Mouse (Mus musculus): ENCODE measurements at regions not wholly inside any gene's neighbourhood (a gene's known extent, or its start where the extent isn't known, plus 50 kb on each side); places are given as distances from the start of the nearest gene placed in this dataset.

DNA sequence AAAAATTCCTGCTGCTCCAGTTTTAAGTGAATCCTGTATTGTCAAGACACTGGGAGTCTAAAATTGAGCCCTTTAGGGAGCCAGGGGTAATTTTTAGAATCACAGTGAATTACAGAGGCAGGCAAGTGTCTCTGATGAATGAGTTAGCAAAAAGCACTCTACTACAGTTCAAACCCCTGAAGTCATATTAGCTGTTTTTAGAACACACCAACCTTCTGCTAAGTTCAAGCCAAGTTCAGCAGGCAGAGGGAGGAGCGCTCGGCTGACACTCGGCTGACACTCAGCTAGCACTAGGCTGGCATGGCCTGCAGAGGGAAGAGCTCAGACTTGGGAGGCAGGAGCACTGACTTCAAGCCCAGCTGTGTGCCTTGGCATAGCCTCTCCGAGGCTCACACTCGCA lies 64.0 kb upstream of the Ipo5 start:
- Histone ChIP-seq H3K4me2 (ENCODE audit: low read depth, low read length, severe bottlenecking) (no peak overlapping the region), H3K27ac (ENCODE audit: low read depth, low read length) (no peak overlapping the region)

DNA sequence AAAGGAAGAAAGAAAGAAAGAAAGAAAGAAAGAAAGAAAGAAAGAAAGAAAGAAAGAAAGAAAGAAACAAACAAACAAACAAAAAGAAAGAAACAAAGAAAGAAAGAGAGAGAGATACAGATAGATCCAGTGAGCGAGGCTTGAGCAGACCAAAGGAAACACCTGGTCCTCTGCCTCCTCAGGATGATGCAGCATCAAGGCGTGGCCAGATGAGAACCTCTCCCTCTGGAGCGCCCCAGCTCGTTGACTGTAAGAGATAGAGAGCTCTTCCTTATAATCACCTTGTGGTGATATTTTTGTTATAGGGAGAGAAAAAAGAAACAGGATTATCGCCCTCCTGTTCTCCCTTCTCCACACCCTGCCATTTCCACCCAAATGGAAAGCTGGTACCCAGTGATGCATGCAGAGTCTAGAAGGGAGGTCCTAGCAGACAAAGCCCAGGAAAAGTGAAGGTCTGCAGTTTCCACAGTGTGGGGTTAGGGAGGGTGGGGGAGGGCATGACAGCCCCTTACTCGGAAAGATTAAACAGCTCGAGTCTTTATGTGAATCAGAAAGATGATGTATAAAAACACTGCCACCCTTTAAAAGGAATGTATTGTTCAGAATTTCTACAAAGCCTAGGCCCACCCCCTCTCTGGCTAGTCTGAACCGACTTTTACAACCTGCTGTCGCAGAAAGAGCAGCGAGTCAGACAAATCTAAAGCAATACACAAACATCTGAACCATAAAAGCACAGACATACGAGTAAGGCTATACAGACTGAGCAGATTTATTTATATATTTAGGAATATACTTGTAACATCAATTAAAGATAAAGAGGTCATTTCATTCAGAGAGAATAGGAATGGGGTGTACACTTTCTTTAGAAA lies 62.7 kb upstream of the Ipo5 start:
- no peaks in the 10 kb centered on the region for H3K9me3 ChIP-seq (ENCODE audit: control insufficient read depth, low read length)
- no peak overlapping the region for H3K9ac ChIP-seq (ENCODE audit: low read length)
- H3K4me2 ChIP-seq (ENCODE audit: low read depth, low read length, severe bottlenecking): no peak overlapping the region
- no peak overlapping the region for H3K4me3 ChIP-seq (ENCODE audit: low read depth, low read length)
- WGBS: 48% methylated on average over 11 of the region's 11 CpGs
- ATAC-seq (replicated peaks; ENCODE audit: low FRiP score): no peak; the same call in 1 of the 2 replicates
- no peak for DNase-seq (ENCODE audit: low spot score)
- no peaks in the 10 kb centered on the region; the same call in 1 of the 2 replicates for H3K4me1 ChIP-seq (replicated peaks; ENCODE audit: control insufficient read depth, insufficient read depth, low read length)
- H3K27ac ChIP-seq (ENCODE audit: low read depth, low read length): no peak overlapping the region
- H3K27me3 ChIP-seq (ENCODE audit: control insufficient read depth, insufficient read depth, low read length): no peaks in the 10 kb centered on the region
- no peaks in the 10 kb centered on the region for H3K36me3 ChIP-seq (ENCODE audit: control insufficient read depth, insufficient read depth, low read length)

More for the DNA sequence above, 64.0 kb upstream of the Ipo5 start:
- Histone ChIP-seq H3K9me3 (ENCODE audit: control insufficient read depth, low read length) (no peaks in the 10 kb centered on the region), H3K27me3 (ENCODE audit: control insufficient read depth, insufficient read depth, low read length) (no peaks in the 10 kb centered on the region), H3K36me3 (ENCODE audit: control insufficient read depth, insufficient read depth, low read length) (no peaks in the 10 kb centered on the region), H3K9ac (ENCODE audit: low read length) (no peak overlapping the region), H3K4me1 (replicated peaks; ENCODE audit: control insufficient read depth, insufficient read depth, low read length) (no peaks in the 10 kb centered on the region; the same call in 1 of the 2 replicates), H3K4me3 (ENCODE audit: low read depth, low read length) (no peak overlapping the region)
- WGBS: 89% methylated on average over 5 of the region's 5 CpGs
- DNase-seq (ENCODE audit: low spot score): no peak
- no peak for ATAC-seq (replicated peaks; ENCODE audit: low FRiP score)

DNA sequence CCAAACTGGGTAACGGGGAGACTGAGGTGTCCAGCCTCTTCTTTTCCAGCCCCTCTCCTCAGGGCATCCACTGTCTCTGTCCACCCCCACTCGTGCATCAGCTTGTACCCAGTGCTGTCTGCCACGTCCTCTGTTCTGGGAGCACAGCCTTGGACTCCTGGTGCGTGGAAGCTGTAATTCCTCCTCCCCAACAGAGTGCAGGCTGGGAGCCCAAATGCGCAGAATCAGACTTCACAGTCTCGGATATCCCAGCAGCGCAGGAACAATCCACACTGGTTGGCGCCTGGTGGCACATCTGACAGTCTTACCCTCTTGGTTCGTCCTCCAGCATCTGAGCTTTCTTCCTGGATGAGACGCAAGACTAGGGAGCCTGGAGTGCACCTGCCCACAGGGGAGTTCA lies 61.9 kb upstream of the Ipo5 start:
- Histone ChIP-seq H3K9me3 (ENCODE audit: control insufficient read depth, low read length) (no peaks in the 10 kb centered on the region), H3K4me1 (replicated peaks; ENCODE audit: control insufficient read depth, insufficient read depth, low read length) (no peaks in the 10 kb centered on the region; the same call in 1 of the 2 replicates), H3K36me3 (ENCODE audit: control insufficient read depth, insufficient read depth, low read length) (no peaks in the 10 kb centered on the region), H3K4me2 (ENCODE audit: low read depth, low read length, severe bottlenecking) (no peak overlapping the region), H3K4me3 (ENCODE audit: low read depth, low read length) (no peak overlapping the region), H3K27ac (ENCODE audit: low read depth, low read length) (no peak overlapping the region), H3K9ac (ENCODE audit: low read length) (no peak overlapping the region), H3K27me3 (ENCODE audit: control insufficient read depth, insufficient read depth, low read length) (no peaks in the 10 kb centered on the region)
- DNase-seq (ENCODE audit: low spot score) (no peak), ATAC-seq (replicated peaks; ENCODE audit: low FRiP score) (no peak)
- WGBS: 72% methylated on average over 10 of the region's 10 CpGs

DNA sequence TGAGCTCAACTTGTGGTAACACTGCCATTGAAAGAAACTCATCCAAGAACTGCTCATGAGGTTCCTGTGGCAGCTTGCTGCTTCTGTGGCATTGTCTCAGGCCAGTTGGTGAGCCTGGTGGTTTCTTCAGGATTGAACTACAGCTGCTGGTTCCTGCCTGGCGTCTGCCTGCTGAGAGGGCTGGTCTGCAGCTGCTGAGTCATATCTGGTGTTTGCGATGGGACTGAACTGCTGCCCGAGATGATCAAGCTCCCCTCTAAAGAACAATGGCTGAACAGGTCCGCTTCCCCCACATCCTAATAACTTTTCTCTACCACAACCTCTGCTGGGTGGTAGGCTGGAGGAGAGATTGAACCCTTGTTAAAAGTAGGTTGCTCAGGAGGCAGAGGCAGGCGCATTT lies 57.4 kb upstream of the Ipo5 start:
- no peak overlapping the region for H3K4me2 ChIP-seq (ENCODE audit: low read depth, low read length, severe bottlenecking)
- H3K4me1 ChIP-seq (replicated peaks; ENCODE audit: control insufficient read depth, insufficient read depth, low read length): peaks cover 2% of the 10 kb centered on the region; the same call in 1 of the 2 replicates
- no peak overlapping the region for H3K27ac ChIP-seq (ENCODE audit: low read depth, low read length)
- H3K36me3 ChIP-seq (ENCODE audit: control insufficient read depth, insufficient read depth, low read length): no peaks in the 10 kb centered on the region
- no peak for DNase-seq (ENCODE audit: low spot score)
- no peak for ATAC-seq (replicated peaks; ENCODE audit: low FRiP score)
- no peaks in the 10 kb centered on the region; the same call in 1 of the 2 replicates for H3K9me3 ChIP-seq (ENCODE audit: control insufficient read depth, low read length)
- no peaks in the 10 kb centered on the region for H3K27me3 ChIP-seq (ENCODE audit: control insufficient read depth, insufficient read depth, low read length)
- no peak overlapping the region for H3K9ac ChIP-seq (ENCODE audit: low read length)
- WGBS: 94% methylated on average over 5 of the region's 5 CpGs
- H3K4me3 ChIP-seq (ENCODE audit: low read depth, low read length): no peak overlapping the region

DNA sequence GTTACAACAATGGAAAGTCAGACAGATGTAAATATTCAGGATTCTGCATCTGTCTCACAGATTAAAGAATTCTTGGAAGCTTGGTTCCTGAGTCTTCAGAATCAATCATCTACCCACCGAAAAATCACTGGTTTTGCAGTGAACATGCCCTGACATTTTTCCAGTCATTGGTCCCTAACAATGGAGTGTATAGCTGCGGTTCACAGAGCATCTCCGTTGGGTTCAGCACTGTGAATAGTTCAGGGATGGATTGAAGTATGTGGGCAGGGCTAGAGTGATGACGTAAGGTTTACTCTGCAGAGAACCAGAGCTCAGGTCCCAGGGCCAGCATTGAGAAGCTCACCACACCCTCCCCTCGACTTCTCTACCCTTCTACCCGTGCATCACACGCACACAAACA lies 56.5 kb upstream of the Ipo5 start:
- ATAC-seq (replicated peaks; ENCODE audit: low FRiP score) (0 out of 2 replicates have a peak, but pooled peaks have one; percentile 46), DNase-seq (ENCODE audit: low spot score) (no peak)
- Histone ChIP-seq H3K4me2 (ENCODE audit: low read depth, low read length, severe bottlenecking) (no peak overlapping the region), H3K36me3 (ENCODE audit: control insufficient read depth, insufficient read depth, low read length) (no peaks in the 10 kb centered on the region), H3K27ac (ENCODE audit: low read depth, low read length) (no peak overlapping the region), H3K4me1 (replicated peaks; ENCODE audit: control insufficient read depth, insufficient read depth, low read length) (peaks cover 2% of the 10 kb centered on the region; the same call in 1 of the 2 replicates), H3K9me3 (ENCODE audit: control insufficient read depth, low read length) (no peaks in the 10 kb centered on the region; the same call in 1 of the 2 replicates), H3K4me3 (ENCODE audit: low read depth, low read length) (no peak overlapping the region), H3K9ac (ENCODE audit: low read length) (no peak overlapping the region), H3K27me3 (ENCODE audit: control insufficient read depth, insufficient read depth, low read length) (no peaks in the 10 kb centered on the region)
- 61% methylated on average over 7 of the region's 7 CpGs for WGBS

DNA sequence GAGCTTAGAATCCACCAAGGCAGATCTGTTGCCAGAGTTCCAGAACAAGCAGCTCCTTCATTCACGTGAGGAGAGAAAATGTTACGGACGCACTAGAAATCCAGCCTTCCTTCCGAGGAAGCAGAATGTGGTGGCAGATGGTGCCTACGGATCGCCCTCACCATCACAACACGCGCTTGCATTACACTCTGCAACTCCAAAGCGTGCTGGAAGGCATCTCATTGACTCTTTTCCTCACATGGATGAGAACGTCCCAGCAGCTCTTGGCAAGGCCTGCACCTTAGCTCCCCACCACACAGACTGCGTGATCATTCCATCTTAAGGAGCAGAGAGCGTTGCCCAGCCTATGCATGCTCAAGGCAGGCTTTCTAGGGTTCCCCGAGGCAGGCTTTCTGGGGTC lies 55.8 kb upstream of the Ipo5 start:
- no peak overlapping the region for H3K9ac ChIP-seq (ENCODE audit: low read length)
- no peak overlapping the region for H3K4me2 ChIP-seq (ENCODE audit: low read depth, low read length, severe bottlenecking)
- no peaks in the 10 kb centered on the region for H3K27me3 ChIP-seq (ENCODE audit: control insufficient read depth, insufficient read depth, low read length)
- no peak for DNase-seq (ENCODE audit: low spot score)
- no peaks in the 10 kb centered on the region; the same call in 1 of the 2 replicates for H3K9me3 ChIP-seq (ENCODE audit: control insufficient read depth, low read length)
- H3K4me1 ChIP-seq (replicated peaks; ENCODE audit: control insufficient read depth, insufficient read depth, low read length): peaks cover 2% of the 10 kb centered on the region; the same call in 1 of the 2 replicates
- no peak overlapping the region for H3K27ac ChIP-seq (ENCODE audit: low read depth, low read length)
- H3K4me3 ChIP-seq (ENCODE audit: low read depth, low read length): no peak overlapping the region
- ATAC-seq (replicated peaks; ENCODE audit: low FRiP score): no peak
- 96% methylated on average over 13 of the region's 13 CpGs for WGBS
- no peaks in the 10 kb centered on the region for H3K36me3 ChIP-seq (ENCODE audit: control insufficient read depth, insufficient read depth, low read length)
